Mouse (Mus musculus): ENCODE data around the gene Mast2.

The Mast2 gene

DNA sequence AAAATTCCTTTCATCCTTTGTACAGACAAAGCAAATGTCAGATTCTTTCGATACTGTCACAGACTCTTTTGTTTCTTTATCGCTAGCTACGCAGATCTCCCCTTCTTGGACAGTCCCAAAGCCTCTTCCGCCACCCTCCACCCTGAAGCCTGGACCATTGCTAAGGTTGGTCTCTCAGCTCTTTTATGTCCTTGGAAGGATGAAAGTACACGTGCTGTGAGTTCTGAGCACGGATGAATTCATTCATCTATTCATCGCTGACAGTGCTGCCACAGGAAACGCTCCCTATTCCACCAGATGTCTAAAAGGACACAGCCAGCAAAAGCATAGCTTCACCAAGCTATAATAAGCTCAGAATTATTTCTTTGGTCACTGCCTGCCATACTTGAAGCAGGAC lies 58.0 kb downstream of the Mast2 start:
- DNase-seq: no peak

GRCm38 (mm10) chr4:116405276-116405954 lies 58.6 kb downstream of the Mast2 start:
- DNase-seq: no peak

DNA sequence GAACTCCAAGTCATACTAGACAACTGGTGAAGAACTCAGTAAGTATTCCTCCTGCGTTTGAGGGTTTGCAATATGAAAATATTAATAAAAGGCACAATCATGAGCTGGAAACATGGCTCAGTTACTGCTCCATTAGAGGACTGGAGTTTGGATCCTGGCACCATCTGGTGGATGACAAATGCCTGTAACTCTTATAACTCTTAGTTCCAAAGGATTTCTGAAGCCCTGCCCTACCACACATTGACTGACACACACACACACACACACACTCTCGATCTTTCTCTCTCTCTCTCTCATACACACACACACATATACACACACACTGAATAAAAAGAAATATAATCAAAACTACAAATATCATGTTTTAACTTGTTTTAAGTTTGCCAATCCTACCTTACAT lies 60.1 kb downstream of the Mast2 start:
- no peak for DNase-seq

DNA sequence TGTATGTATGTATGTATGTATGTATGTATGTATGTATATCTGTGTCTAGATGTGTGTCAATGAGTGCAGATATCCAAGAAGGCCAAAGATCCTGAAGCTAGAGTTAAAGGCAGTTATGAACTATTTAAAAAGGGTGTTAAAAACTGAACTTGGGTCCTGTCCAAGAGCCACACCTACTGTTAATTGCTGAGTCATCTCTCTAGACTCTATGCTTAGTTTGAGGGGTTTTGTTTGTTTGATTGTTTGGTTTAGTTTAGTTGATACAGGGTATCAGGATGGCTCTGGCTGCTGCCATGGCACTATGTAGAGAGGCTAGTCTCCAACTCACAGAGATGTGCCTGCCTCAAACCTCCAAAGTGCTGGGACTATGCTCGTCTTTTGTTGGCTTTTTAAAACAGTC lies 61.3 kb downstream of the Mast2 start:
- no peak for DNase-seq

DNA sequence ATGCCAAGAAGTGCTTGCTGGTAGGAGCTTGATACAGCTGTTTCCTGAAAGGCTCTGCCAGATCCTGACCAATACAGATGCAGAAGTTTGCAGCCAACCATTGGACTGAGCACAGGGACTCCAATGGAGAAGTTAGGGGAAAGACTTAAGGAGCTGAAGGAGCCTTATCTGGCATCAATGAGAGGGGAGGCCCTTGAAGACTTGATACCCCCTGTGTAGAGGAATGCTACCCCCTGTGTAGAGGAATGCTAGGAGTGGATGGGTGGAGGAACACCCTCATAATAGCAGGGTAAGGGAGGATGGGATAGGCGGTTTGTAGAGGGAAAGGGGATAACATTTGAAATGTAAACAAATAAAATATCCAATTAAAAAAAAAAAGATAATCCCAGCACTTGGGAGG lies 65.9 kb downstream of the Mast2 start:
- DNase-seq: no peak

- no peak for DNase-seq
Observed at GRCm38 (mm10) chr4:116377973-116378667, 85.9 kb downstream of the Mast2 start.

GRCm38 (mm10) chr4:116371676-116372075 lies 92.3 kb downstream of the Mast2 start:
- DNase-seq: no peak

- peak; percentile 34 to 49 for DNase-seq
Observed at GRCm38 (mm10) chr4:116358099-116358498, 105.9 kb downstream of the Mast2 start.

- no peak for DNase-seq
Observed at GRCm38 (mm10) chr4:116352919-116353318, 111.1 kb downstream of the Mast2 start.

- no peak for DNase-seq
Observed at GRCm38 (mm10) chr4:116352496-116352895, 111.5 kb downstream of the Mast2 start.

- peak; percentile 42 to 55 for DNase-seq
Observed at GRCm38 (mm10) chr4:116342119-116342518, 121.9 kb downstream of the Mast2 start.

DNA sequence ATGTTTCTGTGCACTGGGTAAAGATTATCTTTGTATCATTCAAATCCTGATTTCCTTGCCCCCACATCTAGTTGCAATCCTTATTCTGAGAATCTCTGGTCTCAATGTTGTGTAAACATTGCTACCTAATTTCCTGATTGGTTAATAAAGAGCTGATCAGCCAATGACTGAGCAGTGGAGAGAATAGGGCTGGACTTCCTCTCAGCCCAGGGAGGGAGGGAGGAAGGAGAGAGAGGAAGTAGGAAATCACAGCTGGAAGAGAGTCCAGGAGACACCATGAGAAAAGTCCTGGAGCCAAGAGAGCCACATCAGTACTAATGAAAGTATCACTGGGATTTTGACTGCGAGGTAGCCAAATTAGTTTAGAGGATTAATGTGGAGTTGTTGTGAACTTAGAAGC lies 127.7 kb downstream of the Mast2 start:
- DNase-seq: no peak

GRCm38 (mm10) chr4:116329256-116329655 lies 134.7 kb downstream of the Mast2 start:
- DNase-seq: no peak

DNA sequence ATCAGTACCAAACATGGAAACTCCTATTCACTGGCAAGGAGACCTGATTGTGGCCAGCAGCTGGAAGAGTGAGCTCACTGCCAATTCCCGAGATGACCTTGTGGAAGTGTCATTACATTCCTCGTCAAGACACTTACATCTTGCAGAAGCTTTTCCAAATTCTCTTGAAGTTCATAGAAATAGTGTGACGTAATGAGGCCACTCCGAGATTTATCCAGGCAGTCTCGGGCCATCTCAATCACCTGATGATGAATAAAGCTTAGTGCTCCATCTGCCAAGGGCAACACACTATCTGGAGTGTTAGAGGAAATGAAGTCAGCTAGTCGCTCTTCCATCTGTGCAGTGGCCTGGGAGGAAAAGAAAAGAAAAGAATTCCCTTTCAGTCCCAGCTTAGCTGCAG lies 141.9 kb downstream of the Mast2 start:
- DNase-seq: no peak

DNA sequence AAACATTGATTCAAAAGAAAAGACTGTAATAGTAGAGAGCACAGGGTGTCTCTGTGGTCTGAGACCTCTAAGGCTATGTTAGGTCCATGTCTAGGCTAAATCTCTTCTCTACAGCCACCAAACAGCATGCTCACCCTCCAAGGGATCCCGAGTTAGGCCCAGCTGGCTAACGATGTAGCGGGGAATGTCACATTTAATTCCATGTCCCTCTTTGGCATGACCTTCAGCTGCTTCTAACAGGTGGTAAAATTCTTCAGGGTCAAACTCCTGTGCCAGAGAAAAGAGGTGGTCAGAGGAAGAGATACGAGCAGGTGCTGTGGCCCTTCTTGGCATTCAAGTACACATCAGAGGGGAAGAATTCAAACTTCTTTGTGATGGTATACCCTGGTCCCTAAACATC lies 146.4 kb downstream of the Mast2 start:
- no peak for DNase-seq

DNA sequence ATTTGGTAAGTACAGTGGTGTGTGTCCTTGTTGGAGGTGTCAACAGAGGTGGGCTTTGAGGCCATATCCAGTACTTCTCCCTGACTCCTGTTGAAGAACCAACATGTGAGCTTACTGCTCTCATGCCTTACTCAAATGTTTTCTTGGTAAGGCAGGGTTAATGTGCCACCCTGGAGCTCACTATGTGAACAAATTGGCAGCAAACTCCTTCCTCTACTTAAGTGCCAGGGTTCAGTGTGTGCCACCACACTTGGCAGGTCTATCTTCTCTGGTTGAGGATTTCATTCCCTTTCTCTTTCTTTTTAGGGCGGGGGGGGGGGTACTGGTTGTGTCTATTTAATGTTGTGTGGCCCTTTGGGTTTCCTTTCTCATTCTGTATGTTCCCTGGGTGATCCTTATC lies 159.4 kb downstream of the Mast2 start:
- no peak for DNase-seq

DNA sequence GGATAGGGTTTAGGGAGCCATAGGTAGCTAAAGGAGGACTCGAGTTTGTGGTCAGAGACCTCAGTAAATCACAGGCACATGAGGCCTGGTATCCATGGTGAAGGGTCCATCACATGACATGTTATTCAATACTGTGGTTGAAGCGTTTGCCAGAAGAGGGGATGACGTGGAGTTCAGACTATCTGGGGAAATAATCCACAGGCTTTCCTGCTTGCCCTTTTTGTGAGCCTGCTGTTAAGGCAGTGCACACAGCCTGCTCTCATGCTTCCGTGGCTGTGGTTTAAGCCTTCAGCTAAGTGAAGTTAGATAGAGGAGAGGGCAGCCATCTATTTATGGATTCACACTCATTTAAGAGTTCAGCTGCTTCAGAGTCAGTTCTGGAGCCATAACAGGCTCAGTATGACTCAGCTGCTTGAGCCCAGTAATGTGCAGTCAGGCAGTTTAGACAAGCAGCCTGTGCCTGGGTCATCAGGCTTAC lies 163.1 kb downstream of the Mast2 start:
- DNase-seq: no peak

- DNase-seq: peak; percentile 8 to 20
Observed at GRCm38 (mm10) chr4:116293296-116293695, 170.7 kb downstream of the Mast2 start.

GRCm38 (mm10) chr4:116291561-116291960 lies 172.4 kb downstream of the Mast2 start:
- DNase-seq: no peak

DNA sequence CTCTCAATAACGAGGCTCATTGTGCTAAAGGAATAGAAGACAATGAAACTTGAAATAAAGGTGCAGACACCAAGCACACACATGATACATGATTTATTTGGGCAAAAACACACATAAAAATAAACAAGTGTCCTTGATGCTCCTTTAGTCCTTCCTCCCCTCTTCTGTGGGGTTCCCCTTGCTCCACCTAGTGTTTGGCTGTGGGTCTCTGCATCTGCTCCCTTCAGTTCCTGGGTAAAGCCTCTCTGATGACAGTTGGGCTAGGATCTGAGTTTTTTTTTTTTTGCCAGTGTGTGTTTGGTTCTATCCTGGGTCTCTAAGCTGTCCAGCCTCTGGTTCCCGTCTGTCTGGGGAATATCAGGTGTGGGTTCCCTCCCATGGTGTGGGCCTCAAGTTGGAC lies 181.8 kb downstream of the Mast2 start:
- peak in 1 of 2 experiments; percentile 17 for DNase-seq

DNA sequence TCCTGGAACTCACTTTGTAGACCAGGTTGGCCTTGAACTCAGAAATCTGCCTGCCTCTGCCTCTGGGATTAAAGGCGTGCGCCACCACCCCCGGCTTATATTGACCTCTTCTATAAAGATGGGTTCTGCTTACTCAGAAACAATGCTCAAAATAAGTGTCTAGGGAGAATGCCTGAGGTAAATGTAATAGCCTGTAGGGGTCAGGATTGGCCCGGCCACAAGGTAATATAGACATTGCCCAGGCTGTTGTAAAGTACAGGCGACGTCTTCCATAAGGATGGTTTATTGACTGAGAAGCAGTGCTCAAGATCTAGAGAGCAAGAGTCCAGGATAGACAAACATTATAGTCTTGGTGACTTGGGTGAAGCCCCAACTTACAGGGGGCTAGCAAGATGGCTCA lies 195.8 kb downstream of the Mast2 start:
- no peak for DNase-seq

Data from B cell, adult 2 months (primary cell).